Mouse (Mus musculus) E14TG2a.4 (cell line): ENCODE measurements around the gene Wdr72.

ENCODE experiments used
- CTCF ChIP-seq: conservative IDR thresholded peaks from 2 replicates; pipeline ENCODE4 v1.5.1; 2014; ENCODE audit warnings: low read length
- NANOG ChIP-seq: IDR thresholded peaks from 2 replicates; pipeline ENCODE4 v1.6.1; 2014; ENCODE audit warnings: borderline replicate concordance, low read length, mixed read lengths
- POU5F1 ChIP-seq: IDR thresholded peaks from 2 replicates; pipeline ENCODE4 v1.6.1; 2014; ENCODE audit warnings: low read length, borderline replicate concordance

- TF ChIP-seq CTCF, result no peak
- TF ChIP-seq NANOG, result no peak
- no peak for TF ChIP-seq POU5F1
Measured at GRCm38 (mm10) chr9:74250522-74250921, 140.4 kb downstream of the Wdr72 start.
